Mouse (Mus musculus): ENCODE results near the gene Ppp1r27.

DNA sequence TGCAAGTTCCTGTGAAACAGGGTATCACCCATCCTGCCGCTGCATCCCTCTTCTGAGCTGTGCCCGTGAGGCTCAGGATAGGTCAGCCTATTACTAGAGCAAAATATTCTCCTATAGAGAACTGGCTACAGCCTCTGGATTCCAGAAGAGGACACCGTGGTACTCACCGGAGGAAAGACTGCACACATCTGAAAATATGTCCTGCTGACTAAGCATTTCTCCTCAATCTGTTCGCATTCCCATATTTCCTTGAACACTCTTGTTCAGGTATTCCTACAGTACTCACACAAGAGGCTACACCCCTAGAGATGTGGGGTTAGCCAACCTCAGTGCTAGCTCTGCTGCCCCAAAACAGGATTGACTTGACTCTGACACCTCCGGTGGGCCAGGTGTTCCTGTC lies 17.4 kb upstream of the Ppp1r27 start:
- TF ChIP-seq CHD2 (IDR thresholded peaks at IDR 0.05; ENCODE audit: low read depth, low read length) (no peak), ZNF384 (IDR thresholded peaks at IDR 0.05; ENCODE audit: low read depth, low read length) (no peak), MAFK (IDR thresholded peaks at IDR 0.05; ENCODE audit: insufficient read depth, low read depth, low read length) (peak; percentile 82), HCFC1 (IDR thresholded peaks at IDR 0.05; ENCODE audit: borderline replicate concordance, insufficient read depth, low read length) (no peak), ZC3H11A (IDR thresholded peaks at IDR 0.05; ENCODE audit: borderline replicate concordance, low read depth, low read length) (no peak)
